23 mouse cellular contexts compared by ENCODE assay signal in the genomic region with DNA sequence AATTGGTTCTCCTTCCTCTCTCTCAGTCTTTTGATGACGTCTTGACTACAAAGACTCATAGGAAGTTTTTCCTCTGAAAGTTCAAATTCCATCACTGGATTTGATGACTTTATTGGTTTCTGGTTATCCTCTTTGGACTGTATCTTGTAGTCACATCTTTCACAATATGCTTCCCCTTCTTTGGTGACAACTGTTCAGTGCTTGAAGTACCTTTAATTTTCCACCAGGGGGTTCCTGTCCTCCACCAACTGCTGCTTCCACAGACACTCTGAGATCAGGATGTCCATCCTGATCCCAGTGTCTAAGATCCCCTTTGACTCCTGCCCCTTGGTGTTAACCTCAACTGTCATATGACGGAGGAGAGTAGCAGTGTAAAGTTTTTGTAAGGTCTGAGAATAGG. TPM values are rescaled to one million over a fixed set of nuclear protein-coding genes. Genes with fewer than 3 reads are reported as not detected.
DNase-seq lines count a peak whose midpoint lies in the region; ATAC-seq and TF ChIP-seq lines count a peak whose summit lies in the region.
"Not testable (repeated sequence)": the region's sequence is repeated elsewhere in the genome, so short reads cannot be mapped to it uniquely, and the experiment has no call there.
"Had no signal": no experiment of that assay in that cellular context is flagged by ENCODE, and none has a peak within 500 bp of the region (broad histone marks: within the 10 kb centered on the region; RNA-seq: fewer than 3 reads in every experiment).

No protein-coding gene starts in this region.

- H3K27me3 ChIP-seq in G1E (ENCODE audit: insufficient read depth, low read length); heart, adult 2 months (ENCODE audit: control insufficient read depth, insufficient read depth, low read length); kidney, postnatal 0 days (ENCODE audit: insufficient read depth, low read length); liver, postnatal 0 days (ENCODE audit: insufficient read depth, low read length): not testable (repeated sequence)

- H3K4me2 ChIP-seq in kidney, postnatal 0 days (ENCODE audit: low read length); liver, postnatal 0 days (ENCODE audit: low read depth, low read length): not testable (repeated sequence)

- H3K9me3 ChIP-seq in G1E (replicated peaks); kidney, postnatal 0 days (replicated peaks; ENCODE audit: low read length); liver, postnatal 0 days (ENCODE audit: low read length): not testable (repeated sequence)

- H3K36me3 ChIP-seq in G1E (replicated peaks); heart, adult 2 months (ENCODE audit: control insufficient read depth, insufficient read depth, low read length); kidney, postnatal 0 days (ENCODE audit: insufficient read depth, low read length); liver, postnatal 0 days (replicated peaks; ENCODE audit: insufficient read depth, low read length): not testable (repeated sequence)

- not testable (repeated sequence) for TF ChIP-seq EP300 in heart, adult 2 months (IDR thresholded peaks at IDR 0.05; ENCODE audit: insufficient read depth, low read depth, low read length); liver, postnatal 0 days (IDR thresholded peaks at IDR 0.05; ENCODE audit: low read depth)

- intact Hi-C loops in heart, adult 2 months (cut with DNase I), result not testable (repeated sequence)

- H3K27ac ChIP-seq in heart, adult 2 months; kidney, postnatal 0 days; liver, postnatal 0 days (ENCODE audit: low read depth): not testable (repeated sequence)

- not testable (repeated sequence) for H3K4me1 ChIP-seq in G1E (ENCODE audit: insufficient read depth, low read depth, low read length); heart, adult 2 months (ENCODE audit: control insufficient read depth, insufficient read depth, low read length); kidney, postnatal 0 days (replicated peaks; ENCODE audit: insufficient read depth, low read length); liver, postnatal 0 days (ENCODE audit: insufficient read depth)

- ATAC-seq in G1E (ENCODE audit: extremely low read depth, insufficient number of reproducible peaks, low FRiP score, poor library complexity, severe bottlenecking), result peak; percentile 45; the same call in 1 of the 2 replicates
- ATAC-seq in common myeloid progenitor, adult 5-6 weeks (replicated peaks; ENCODE audit: low read depth, poor library complexity, severe bottlenecking), result peak; percentile 85
- ATAC-seq in kidney, postnatal 0 days (replicated peaks; ENCODE audit: low FRiP score, low read depth); liver, postnatal 0 days: not testable (repeated sequence)
- ATAC-seq in megakaryocyte progenitor cell, adult 5-6 weeks (replicated peaks; ENCODE audit: poor library complexity), result 0 out of 2 replicates have a peak, but pooled peaks have one; percentile 39

- not testable (repeated sequence) for DNase-seq in G1E (ENCODE audit: low spot score); heart, adult 2 months; kidney, postnatal 0 days (ENCODE audit: low spot score); liver, postnatal 0 days

- TF ChIP-seq POLR2A in heart, adult 2 months (IDR thresholded peaks at IDR 0.05; ENCODE audit: insufficient read depth, low read depth, low read length), result not testable (repeated sequence)

- WGBS in heart, adult 2 months, result 65% methylated on average over 2 of the region's 2 CpGs
- WGBS in kidney, postnatal 0 days, result 77% methylated on average over 2 of the region's 2 CpGs
- 66% methylated on average over 2 of the region's 2 CpGs for WGBS in liver, postnatal 0 days (ENCODE audit: insufficient replicate concordance)

- not testable (repeated sequence) for H3K4me3 ChIP-seq in G1E (ENCODE audit: low read depth, low read length); heart, adult 2 months; kidney, postnatal 0 days (replicated peaks; ENCODE audit: low read depth, low read length); liver, postnatal 0 days (ENCODE audit: low read depth, low read length)

- not testable (repeated sequence) for H3K9ac ChIP-seq in heart, adult 2 months (ENCODE audit: low read depth, low read length); kidney, postnatal 0 days (ENCODE audit: low read depth, low read length); liver, postnatal 0 days (replicated peaks)

- H3K79me2 ChIP-seq in heart, adult 2 months (replicated peaks; ENCODE audit: control insufficient read depth, insufficient read depth, low read length), result not testable (repeated sequence)

- not testable (repeated sequence) for TF ChIP-seq CTCF in G1E (IDR thresholded peaks at IDR 0.05; ENCODE audit: low read depth, low read length)
- TF ChIP-seq CTCF in heart, adult 2 months (IDR thresholded peaks at IDR 0.05), result peak; percentile 26; the same call in 1 of the 2 replicates
- TF ChIP-seq CTCF in kidney, postnatal 0 days (IDR thresholded peaks at IDR 0.05; ENCODE audit: low read depth), result peak; percentile 45; the same call in 1 of the 2 replicates
- TF ChIP-seq CTCF in liver, postnatal 0 days (IDR thresholded peaks at IDR 0.05; ENCODE audit: low read depth), result 0 out of 2 replicates have a peak, but pooled peaks have one; percentile 11

RNA-seq across cellular contexts. Expression of a gene that starts 28.1 kb away (rescaled TPM):
- total RNA-seq in G1E (2014; fragmentation: Nextera tagmentation) (not detected in 2 replicates), G1E (2017) (0.33 TPM in 1 of 2 replicates, not detected in the other)
- polyA plus RNA-seq in G1E (2012), result not detected in 2 replicates
- total RNA-seq in common myeloid progenitor, adult 5-6 weeks (2017), result not detected in 2 replicates
- not detected for total RNA-seq in heart, adult 2 months (2021)
- polyA plus RNA-seq in heart, adult 2 months (2012; rRNA removed), result not detected in 2 replicates
- polyA plus RNA-seq in kidney, postnatal 0 days (2015; fragmentation: Nextera tagmentation; extraction: Ambion mirVana), result 0.29 and 0.46 TPM in 2 replicates
- polyA plus RNA-seq in liver, postnatal 0 days (2015; fragmentation: Nextera tagmentation; extraction: Ambion mirVana), result not detected in 2 replicates
- total RNA-seq in megakaryocyte progenitor cell, adult 5-6 weeks (2015), result not detected in 2 replicates
- total RNA-seq in megakaryocyte progenitor cell, adult 5-6 weeks (2017), result not detected in 2 replicates
- total RNA-seq: adrenal gland, adult 2 months; adrenal gland, postnatal 14 days; adrenal gland, postnatal 4 days; ES-E14; gastrocnemius, adult 18-20 months; gastrocnemius, postnatal 14 days; gastrocnemius, postnatal 4 days; heart, adult 18-20 months; heart, postnatal 14 days had no signal
- polyA plus RNA-seq: adrenal gland, adult 2 months; embryonic facial prominence, embryonic 11.5 days; forebrain, embryonic 10.5 days; forebrain, embryonic 13.5 days; forebrain, embryonic 16.5 days; heart, embryonic 13.5 days; heart, embryonic 16.5 days; hindbrain, embryonic 11.5 days; intestine, embryonic 14.5 days had no signal

RNA-seq across cellular contexts. Expression of a gene that starts 29.7 kb away (rescaled TPM):
- total RNA-seq in G1E (2014; fragmentation: Nextera tagmentation), result not detected in 2 replicates
- 0.05 TPM in 1 of 2 replicates, not detected in the other for total RNA-seq in G1E (2017)
- polyA plus RNA-seq in G1E (2012), result not detected in 2 replicates
- total RNA-seq in common myeloid progenitor, adult 5-6 weeks (2017), result 0.69 and 0.82 TPM in 2 replicates
- total RNA-seq in heart, adult 2 months (2021), result under 1 TPM; 0.20 to 0.29 TPM
- polyA plus RNA-seq in heart, adult 2 months (2012; rRNA removed), result 0.29 and 0.41 TPM in 2 replicates
- polyA plus RNA-seq in kidney, postnatal 0 days (2015; fragmentation: Nextera tagmentation; extraction: Ambion mirVana), result 0.82 and 1.1 TPM in 2 replicates
- 0.43 TPM in 2 replicates for polyA plus RNA-seq in liver, postnatal 0 days (2015; fragmentation: Nextera tagmentation; extraction: Ambion mirVana)
- 4.7 and 5.5 TPM in 2 replicates for total RNA-seq in megakaryocyte progenitor cell, adult 5-6 weeks (2015)
- total RNA-seq in megakaryocyte progenitor cell, adult 5-6 weeks (2017), result 0.87 and 1.4 TPM in 2 replicates
- polyA plus RNA-seq: adrenal gland, adult 2 months had no signal

RNA-seq across cellular contexts. Expression of a gene that starts 59.8 kb away (rescaled TPM):
- total RNA-seq in G1E (2014; fragmentation: Nextera tagmentation), result 68.3 and 80.4 TPM in 2 replicates
- total RNA-seq in G1E (2017), result 64.5 and 81.3 TPM in 2 replicates
- polyA plus RNA-seq in G1E (2012), result 4.2 and 9.9 TPM in 2 replicates
- 127 TPM in 2 replicates for total RNA-seq in common myeloid progenitor, adult 5-6 weeks (2017)
- 100 to 1,000 TPM; 153 to 156 TPM for total RNA-seq in heart, adult 2 months (2021)
- 29.6 and 71.5 TPM in 2 replicates for polyA plus RNA-seq in heart, adult 2 months (2012; rRNA removed)
- polyA plus RNA-seq in kidney, postnatal 0 days (2015; fragmentation: Nextera tagmentation; extraction: Ambion mirVana), result 122 and 134 TPM in 2 replicates
- polyA plus RNA-seq in liver, postnatal 0 days (2015; fragmentation: Nextera tagmentation; extraction: Ambion mirVana), result 71.6 and 73.2 TPM in 2 replicates
- total RNA-seq in megakaryocyte progenitor cell, adult 5-6 weeks (2015), result 111 and 140 TPM in 2 replicates
- 135 and 142 TPM in 2 replicates for total RNA-seq in megakaryocyte progenitor cell, adult 5-6 weeks (2017)
